Mouse (Mus musculus) right cerebral cortex, postnatal 4 days (tissue): Measurements from ENCODE around the gene Qtrt1.
A peak's percentile ranks its signal among the peaks of the same experiment; 100 is the strongest.

Experiments
- DNase-seq: peaks from one replicate; pipeline ENCODE4 v3.0.0-alpha.2; 2022

Gene Qtrt1

GRCm38 (mm10) chr9:21411669-21412550 is at the start of gene Qtrt1:
Gene Qtrt1, plus strand, starts transcription at chr9:21411837.
- DNase-seq: peak; percentile 80

GRCm38 (mm10) chr9:21366541-21367220 is 45.0 kb upstream of the Qtrt1 start:
- DNase-seq: peak; percentile 69

- peak; percentile 100 for DNase-seq
Measured at GRCm38 (mm10) chr9:21367357-21368111, 44.1 kb upstream of the Qtrt1 start, which contains the start of gene Ilf3. Gene Ilf3, plus strand, starts transcription at chr9:21367871.

GRCm38 (mm10) chr9:21368131-21368584 is 43.5 kb upstream of the Qtrt1 start:
- peak; percentile 79 for DNase-seq

GRCm38 (mm10) chr9:21369080-21369479 is 42.6 kb upstream of the Qtrt1 start:
- DNase-seq: no peak

- no peak for DNase-seq
Measured at GRCm38 (mm10) chr9:21370876-21371275, 40.8 kb upstream of the Qtrt1 start.

GRCm38 (mm10) chr9:21372508-21372907 is 39.1 kb upstream of the Qtrt1 start:
- no peak for DNase-seq

- DNase-seq: no peak
Measured at GRCm38 (mm10) chr9:21379195-21379594, 32.4 kb upstream of the Qtrt1 start.

GRCm38 (mm10) chr9:21380868-21381267 is 30.8 kb upstream of the Qtrt1 start:
- DNase-seq: no peak

GRCm38 (mm10) chr9:21383966-21384365 is 27.7 kb upstream of the Qtrt1 start:
- DNase-seq: no peak

GRCm38 (mm10) chr9:21392646-21393175 is 18.9 kb upstream of the Qtrt1 start:
- no peak for DNase-seq

- no peak for DNase-seq
Measured at GRCm38 (mm10) chr9:21395692-21396091, 15.9 kb upstream of the Qtrt1 start.

GRCm38 (mm10) chr9:21397170-21397569 is 14.5 kb upstream of the Qtrt1 start:
- DNase-seq: no peak

GRCm38 (mm10) chr9:21401042-21401441 is 10.6 kb upstream of the Qtrt1 start:
- no peak for DNase-seq

GRCm38 (mm10) chr9:21402764-21403253 is 8.8 kb upstream of the Qtrt1 start:
- no peak for DNase-seq

- no peak for DNase-seq
Measured at GRCm38 (mm10) chr9:21403745-21404144, 7.9 kb upstream of the Qtrt1 start.

- DNase-seq: no peak
Measured at GRCm38 (mm10) chr9:21405525-21405924, 6.1 kb upstream of the Qtrt1 start.

GRCm38 (mm10) chr9:21407951-21408350 is 3.7 kb upstream of the Qtrt1 start:
- peak; percentile 51 for DNase-seq

- DNase-seq: no peak
Measured at GRCm38 (mm10) chr9:21408624-21409023, 3.0 kb upstream of the Qtrt1 start.

GRCm38 (mm10) chr9:21409592-21410317 is 1.9 kb upstream of the Qtrt1 start:
- peak; percentile 86 for DNase-seq

- DNase-seq: no peak
Measured at GRCm38 (mm10) chr9:21417866-21418265, 6.2 kb downstream of the Qtrt1 start.

GRCm38 (mm10) chr9:21419646-21420045 is 8.0 kb downstream of the Qtrt1 start:
- no peak for DNase-seq
